Mouse (Mus musculus): Measurements from ENCODE around the gene Mthfd1l. TPM values are rescaled to one million over a fixed set of nuclear protein-coding genes. Genes with fewer than 3 reads are reported as not detected.

The Mthfd1l gene
- total and polyA plus RNA-seq, 3 experiments = 0.27 to 0.99 (median 0.77) TPM

GRCm38 (mm10) chr10:4112611-4113327 lies 139.9 kb downstream of the Mthfd1l start:
- intact Hi-C loops (cut with DNase I) = loop anchor here (5.0 kb wide), 1 partner anchor 40 kb away; no protein-coding TSS in a partner anchor
- no peak overlapping the region for H3K4me3 ChIP-seq

GRCm38 (mm10) chr10:4113328-4113658 lies 140.4 kb downstream of the Mthfd1l start:
- no peaks in the 10 kb centered on the region for H3K79me2 ChIP-seq (replicated peaks; ENCODE audit: control insufficient read depth, insufficient read depth, low read length)
- H3K4me3 ChIP-seq = no peak overlapping the region
- 85% methylated on average over 5 of the region's 5 CpGs for WGBS
- DNase-seq = no peak
- intact Hi-C loops (cut with DNase I) = loop anchor here (5.0 kb wide), 1 partner anchor 39 kb away; no protein-coding TSS in a partner anchor
- peaks cover 17% of the 10 kb centered on the region for H3K4me1 ChIP-seq (ENCODE audit: control insufficient read depth, insufficient read depth, low read length)
- TF ChIP-seq POLR2A (IDR thresholded peaks at IDR 0.05; ENCODE audit: insufficient read depth, low read depth, low read length) = no peak
- no peak for TF ChIP-seq CTCF (IDR thresholded peaks at IDR 0.05)
- H3K36me3 ChIP-seq (ENCODE audit: control insufficient read depth, insufficient read depth, low read length) = no peaks in the 10 kb centered on the region
- no peaks in the 10 kb centered on the region for H3K27me3 ChIP-seq (ENCODE audit: control insufficient read depth, insufficient read depth, low read length)
- H3K27ac ChIP-seq = peak overlapping the region; percentile 76
- H3K9ac ChIP-seq (ENCODE audit: low read depth, low read length) = no peak overlapping the region

More at GRCm38 (mm10) chr10:4112611-4113327, 139.9 kb downstream of the Mthfd1l start:
- 30% methylated on average over 17 of the region's 17 CpGs for WGBS
- Histone ChIP-seq H3K27ac (peak overlapping the region; percentile 76), H3K4me1 (ENCODE audit: control insufficient read depth, insufficient read depth, low read length) (peaks cover 19% of the 10 kb centered on the region), H3K79me2 (replicated peaks; ENCODE audit: control insufficient read depth, insufficient read depth, low read length) (no peaks in the 10 kb centered on the region), H3K27me3 (ENCODE audit: control insufficient read depth, insufficient read depth, low read length) (no peaks in the 10 kb centered on the region), H3K36me3 (ENCODE audit: control insufficient read depth, insufficient read depth, low read length) (no peaks in the 10 kb centered on the region), H3K9ac (ENCODE audit: low read depth, low read length) (no peak overlapping the region)
- TF ChIP-seq POLR2A (IDR thresholded peaks at IDR 0.05; ENCODE audit: insufficient read depth, low read depth, low read length) (no peak), EP300 (IDR thresholded peaks at IDR 0.05; ENCODE audit: insufficient read depth, low read depth, low read length) (0 out of 2 replicates have a peak, but pooled peaks have one; percentile 31)
- no peak for DNase-seq

- Histone ChIP-seq H3K9ac (ENCODE audit: low read depth, low read length) (no peak overlapping the region), H3K4me3 (no peak overlapping the region), H3K27me3 (ENCODE audit: control insufficient read depth, insufficient read depth, low read length) (no peaks in the 10 kb centered on the region), H3K4me1 (ENCODE audit: control insufficient read depth, insufficient read depth, low read length) (peaks cover 18% of the 10 kb centered on the region), H3K36me3 (ENCODE audit: control insufficient read depth, insufficient read depth, low read length) (peaks cover 7% of the 10 kb centered on the region), H3K79me2 (replicated peaks; ENCODE audit: control insufficient read depth, insufficient read depth, low read length) (no peaks in the 10 kb centered on the region), H3K27ac (no peak overlapping the region)
- intact Hi-C loops (cut with DNase I) = no loop called here
- no peak for DNase-seq
- TF ChIP-seq POLR2A (IDR thresholded peaks at IDR 0.05; ENCODE audit: insufficient read depth, low read depth, low read length) (no peak), EP300 (IDR thresholded peaks at IDR 0.05; ENCODE audit: insufficient read depth, low read depth, low read length) (no peak), CTCF (IDR thresholded peaks at IDR 0.05) (no peak)
Measured at GRCm38 (mm10) chr10:4116653-4117052, 143.7 kb downstream of the Mthfd1l start.

GRCm38 (mm10) chr10:4117091-4117490 lies 144.2 kb downstream of the Mthfd1l start:
- no peak for DNase-seq
- Histone ChIP-seq H3K27ac (no peak overlapping the region), H3K9ac (ENCODE audit: low read depth, low read length) (peak overlapping the region; percentile 54; the same call in 1 of the 2 replicates), H3K27me3 (ENCODE audit: control insufficient read depth, insufficient read depth, low read length) (no peaks in the 10 kb centered on the region), H3K79me2 (replicated peaks; ENCODE audit: control insufficient read depth, insufficient read depth, low read length) (no peaks in the 10 kb centered on the region), H3K4me3 (no peak overlapping the region), H3K36me3 (ENCODE audit: control insufficient read depth, insufficient read depth, low read length) (peaks cover 11% of the 10 kb centered on the region), H3K4me1 (ENCODE audit: control insufficient read depth, insufficient read depth, low read length) (peaks cover 16% of the 10 kb centered on the region)
- intact Hi-C loops (cut with DNase I) = no loop called here
- 57% methylated on average over 7 of the region's 7 CpGs for WGBS
- TF ChIP-seq CTCF (IDR thresholded peaks at IDR 0.05) = no peak
- TF ChIP-seq POLR2A (IDR thresholded peaks at IDR 0.05; ENCODE audit: insufficient read depth, low read depth, low read length) = no peak

- Histone ChIP-seq H3K27ac (no peak overlapping the region), H3K4me1 (ENCODE audit: control insufficient read depth, insufficient read depth, low read length) (peaks cover 12% of the 10 kb centered on the region), H3K27me3 (ENCODE audit: control insufficient read depth, insufficient read depth, low read length) (no peaks in the 10 kb centered on the region), H3K79me2 (replicated peaks; ENCODE audit: control insufficient read depth, insufficient read depth, low read length) (no peaks in the 10 kb centered on the region), H3K4me3 (no peak overlapping the region), H3K36me3 (ENCODE audit: control insufficient read depth, insufficient read depth, low read length) (peaks cover 11% of the 10 kb centered on the region), H3K9ac (ENCODE audit: low read depth, low read length) (no peak overlapping the region)
- no peak for DNase-seq
- TF ChIP-seq EP300 (IDR thresholded peaks at IDR 0.05; ENCODE audit: insufficient read depth, low read depth, low read length) = no peak
- no peak for TF ChIP-seq CTCF (IDR thresholded peaks at IDR 0.05)
- TF ChIP-seq POLR2A (IDR thresholded peaks at IDR 0.05; ENCODE audit: insufficient read depth, low read depth, low read length) = no peak
- WGBS = 85% methylated on average over 4 of the region's 4 CpGs
- intact Hi-C loops (cut with DNase I) = no loop called here
Measured at GRCm38 (mm10) chr10:4119287-4119686, 146.4 kb downstream of the Mthfd1l start.

GRCm38 (mm10) chr10:4120708-4121107 lies 147.8 kb downstream of the Mthfd1l start:
- TF ChIP-seq CTCF (IDR thresholded peaks at IDR 0.05) = peak; percentile 28
- TF ChIP-seq EP300 (IDR thresholded peaks at IDR 0.05; ENCODE audit: insufficient read depth, low read depth, low read length) = peak; percentile 100
- peak; percentile 67 for TF ChIP-seq POLR2A (IDR thresholded peaks at IDR 0.05; ENCODE audit: insufficient read depth, low read depth, low read length)
- Histone ChIP-seq H3K36me3 (ENCODE audit: control insufficient read depth, insufficient read depth, low read length) (peaks cover 11% of the 10 kb centered on the region), H3K9ac (ENCODE audit: low read depth, low read length) (no peak overlapping the region), H3K4me1 (ENCODE audit: control insufficient read depth, insufficient read depth, low read length) (peaks cover 12% of the 10 kb centered on the region), H3K4me3 (no peak overlapping the region), H3K79me2 (replicated peaks; ENCODE audit: control insufficient read depth, insufficient read depth, low read length) (no peaks in the 10 kb centered on the region), H3K27me3 (ENCODE audit: control insufficient read depth, insufficient read depth, low read length) (no peaks in the 10 kb centered on the region), H3K27ac (peak overlapping the region; percentile 87)
- peak; percentile 71 to 84 for DNase-seq
- intact Hi-C loops (cut with DNase I) = loop anchor here (1.0 to 2.0 kb wide), 2 partner anchors 14 to 40 kb away; no protein-coding TSS in a partner anchor
- 20% methylated on average over 10 of the region's 10 CpGs for WGBS

Measured in heart, adult 2 months (tissue).